Mouse (Mus musculus): Measurements from ENCODE around the gene Rps27rt. TPM values are rescaled to one million over a fixed set of nuclear protein-coding genes. Genes with fewer than 3 reads are reported as not detected.
"Not testable (repeated sequence)": the region's sequence is repeated elsewhere in the genome, so short reads cannot be mapped to it uniquely, and the experiment has no call there.

Gene Rps27rt
- 171 and 181 TPM in 2 replicates for total RNA-seq (2012; rRNA removed)

GRCm38 (mm10) chr9:114982689-114983360 is at the start of gene Rps27rt:
Gene Rps27rt (minus strand): TSS chr9:114982739.
- Histone ChIP-seq H3K9ac (ENCODE audit: insufficient read depth, low read depth, low read length, poor library complexity, severe bottlenecking) (no peak within 1 kb of the TSS), H3K36me3 (ENCODE audit: control insufficient read depth, insufficient read depth, low read length, poor library complexity, severe bottlenecking) (no peaks in the 10 kb centered on the region), H3K9me3 (ENCODE audit: control insufficient read depth, insufficient read depth, low read depth, low read length) (no peaks in the 10 kb centered on the region), H3K27ac (ENCODE audit: insufficient read depth, low read depth, low read length, poor library complexity, severe bottlenecking) (no peak within 1 kb of the TSS), H3K4me3 (ENCODE audit: insufficient read depth in 1 of 2, low read depth in 1 of 2, low read length in 2 of 2, poor library complexity in 1 of 2, severe bottlenecking in 1 of 2) (no peak within 1 kb of the TSS), H3K4me1 (ENCODE audit: control insufficient read depth in 2 of 2, insufficient read depth in 2 of 2, low read length in 2 of 2, poor library complexity in 1 of 2) (peaks cover 0 to 6% of the 10 kb centered on the region in 2 experiments; a peak in 1 of 4 replicates)
- in situ Hi-C loops (cut with MboI; ENCODE audit: low sequenced_read_pairs in 2 of 2, unreplicated experiment in 2 of 2), result no loop called here
- no peak for DNase-seq (ENCODE audit: low read depth, low spot score)
- TF ChIP-seq ZC3H11A (IDR thresholded peaks at IDR 0.05; ENCODE audit: borderline replicate concordance, low read depth, low read length), result no peak
- no peak for TF ChIP-seq ZNF384 (IDR thresholded peaks at IDR 0.05; ENCODE audit: low read depth, low read length)
- TF ChIP-seq HCFC1 (IDR thresholded peaks at IDR 0.05; ENCODE audit: borderline replicate concordance, insufficient read depth, low read length), result no peak
- TF ChIP-seq CHD2 (IDR thresholded peaks at IDR 0.05; ENCODE audit: low read depth, low read length), result no peak
- TF ChIP-seq MAFK (IDR thresholded peaks at IDR 0.05; ENCODE audit: insufficient read depth, low read depth, low read length), result no peak

- peaks cover 12 to 32% of the 10 kb centered on the region in 2 experiments for H3K4me1 ChIP-seq (ENCODE audit: control insufficient read depth in 2 of 2, insufficient read depth in 2 of 2, low read length in 2 of 2, poor library complexity in 1 of 2)
- H3K9ac ChIP-seq (ENCODE audit: insufficient read depth, low read depth, low read length, poor library complexity, severe bottlenecking); in situ Hi-C loops (cut with MboI; ENCODE audit: low sequenced_read_pairs in 2 of 2, unreplicated experiment in 2 of 2); H3K36me3 ChIP-seq (ENCODE audit: control insufficient read depth, insufficient read depth, low read length, poor library complexity, severe bottlenecking); DNase-seq (ENCODE audit: low read depth, low spot score); H3K9me3 ChIP-seq (ENCODE audit: control insufficient read depth, insufficient read depth, low read depth, low read length); H3K4me3 ChIP-seq (ENCODE audit: insufficient read depth in 1 of 2, low read depth in 1 of 2, low read length in 2 of 2, poor library complexity in 1 of 2, severe bottlenecking in 1 of 2): not testable (repeated sequence)
- H3K27ac ChIP-seq (ENCODE audit: insufficient read depth, low read depth, low read length, poor library complexity, severe bottlenecking), result peak overlapping the region; percentile 76; the same call in 1 of the 2 replicates
These were observed 48.5 kb upstream of the Rps27rt start for GRCm38 (mm10) chr9:115031046-115031445.

DNA sequence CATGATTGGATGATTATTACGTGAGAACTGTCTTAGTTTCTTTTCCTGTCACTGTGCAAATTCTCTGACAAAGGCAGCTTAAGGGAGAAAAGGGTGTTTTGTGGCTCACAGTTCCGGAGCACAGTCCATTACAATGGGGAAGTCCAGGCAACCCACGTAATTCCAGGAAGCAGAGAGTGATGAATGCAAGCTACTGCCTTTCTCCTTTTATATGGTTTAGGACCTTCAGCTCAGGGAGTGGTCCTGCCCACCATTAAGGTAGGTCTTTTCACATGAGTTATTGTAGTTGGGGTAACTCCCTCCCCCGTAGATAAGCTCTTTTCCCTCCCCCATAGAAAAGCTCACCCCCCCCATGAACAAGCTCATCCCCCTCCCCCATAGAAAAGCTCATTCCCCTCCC is 48.0 kb upstream of the Rps27rt start:
- no peak overlapping the region for H3K9ac ChIP-seq (ENCODE audit: insufficient read depth, low read depth, low read length, poor library complexity, severe bottlenecking)
- TF ChIP-seq ZNF384 (IDR thresholded peaks at IDR 0.05; ENCODE audit: low read depth, low read length) (no peak), MAFK (IDR thresholded peaks at IDR 0.05; ENCODE audit: insufficient read depth, low read depth, low read length) (no peak), HCFC1 (IDR thresholded peaks at IDR 0.05; ENCODE audit: borderline replicate concordance, insufficient read depth, low read length) (no peak), CHD2 (IDR thresholded peaks at IDR 0.05; ENCODE audit: low read depth, low read length) (no peak), ZC3H11A (IDR thresholded peaks at IDR 0.05; ENCODE audit: borderline replicate concordance, low read depth, low read length) (no peak)
- H3K36me3 ChIP-seq (ENCODE audit: control insufficient read depth, insufficient read depth, low read length, poor library complexity, severe bottlenecking), result no peaks in the 10 kb centered on the region
- H3K4me1 ChIP-seq (ENCODE audit: control insufficient read depth in 2 of 2, insufficient read depth in 2 of 2, low read length in 2 of 2, poor library complexity in 1 of 2), result peaks cover 12 to 29% of the 10 kb centered on the region in 2 experiments; a peak in 3 of 4 replicates
- no peaks in the 10 kb centered on the region for H3K9me3 ChIP-seq (ENCODE audit: control insufficient read depth, insufficient read depth, low read depth, low read length)
- peak overlapping the region; percentile 76; the same call in 1 of the 2 replicates for H3K27ac ChIP-seq (ENCODE audit: insufficient read depth, low read depth, low read length, poor library complexity, severe bottlenecking)
- in situ Hi-C loops (cut with MboI; ENCODE audit: low sequenced_read_pairs in 2 of 2, unreplicated experiment in 2 of 2), result no loop called here
- no peak for DNase-seq (ENCODE audit: low read depth, low spot score)
- no peak overlapping the region for H3K4me3 ChIP-seq (ENCODE audit: insufficient read depth in 1 of 2, low read depth in 1 of 2, low read length in 2 of 2, poor library complexity in 1 of 2, severe bottlenecking in 1 of 2)

DNA sequence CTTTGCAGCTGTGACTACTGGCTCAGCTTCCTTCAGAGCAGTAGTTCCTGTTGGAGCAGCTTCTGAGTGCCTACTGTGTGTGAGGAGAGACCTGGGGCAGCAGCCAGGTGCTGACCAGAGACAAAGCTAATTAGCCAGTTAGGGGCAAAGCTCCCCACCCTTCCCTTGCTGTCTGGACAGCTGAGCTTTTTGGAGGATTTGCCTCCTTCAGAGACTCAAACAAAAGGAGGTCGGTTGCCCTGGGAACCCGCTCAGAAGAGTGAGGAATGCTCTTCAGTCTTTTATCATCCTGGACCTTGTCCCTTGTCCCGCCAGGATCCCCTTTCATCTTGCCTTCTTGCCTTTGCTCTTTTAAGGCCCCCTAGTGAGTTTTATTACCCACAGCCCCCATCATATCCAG is 46.8 kb upstream of the Rps27rt start:
- no peak for DNase-seq (ENCODE audit: low read depth, low spot score)
- in situ Hi-C loops (cut with MboI; ENCODE audit: low sequenced_read_pairs in 2 of 2, unreplicated experiment in 2 of 2), result no loop called here
- no peaks in the 10 kb centered on the region for H3K36me3 ChIP-seq (ENCODE audit: control insufficient read depth, insufficient read depth, low read length, poor library complexity, severe bottlenecking)
- TF ChIP-seq ZNF384 (IDR thresholded peaks at IDR 0.05; ENCODE audit: low read depth, low read length) (no peak), HCFC1 (IDR thresholded peaks at IDR 0.05; ENCODE audit: borderline replicate concordance, insufficient read depth, low read length) (no peak), MAFK (IDR thresholded peaks at IDR 0.05; ENCODE audit: insufficient read depth, low read depth, low read length) (no peak), CHD2 (IDR thresholded peaks at IDR 0.05; ENCODE audit: low read depth, low read length) (no peak), ZC3H11A (IDR thresholded peaks at IDR 0.05; ENCODE audit: borderline replicate concordance, low read depth, low read length) (no peak)
- H3K4me1 ChIP-seq (ENCODE audit: control insufficient read depth in 2 of 2, insufficient read depth in 2 of 2, low read length in 2 of 2, poor library complexity in 1 of 2), result peaks cover 7 to 23% of the 10 kb centered on the region in 2 experiments; a peak in 3 of 4 replicates
- no peak overlapping the region for H3K4me3 ChIP-seq (ENCODE audit: insufficient read depth in 1 of 2, low read depth in 1 of 2, low read length in 2 of 2, poor library complexity in 1 of 2, severe bottlenecking in 1 of 2)
- H3K9ac ChIP-seq (ENCODE audit: insufficient read depth, low read depth, low read length, poor library complexity, severe bottlenecking), result no peak overlapping the region
- no peaks in the 10 kb centered on the region for H3K9me3 ChIP-seq (ENCODE audit: control insufficient read depth, insufficient read depth, low read depth, low read length)
- H3K27ac ChIP-seq (ENCODE audit: insufficient read depth, low read depth, low read length, poor library complexity, severe bottlenecking), result peak overlapping the region; percentile 72; the same call in 1 of the 2 replicates
